Mouse (Mus musculus): ENCODE measurements at regions not wholly inside any gene's neighbourhood (a gene's known extent, or its start where the extent isn't known, plus 50 kb on each side); places are given as distances from the start of the nearest gene placed in this dataset.

GRCm38 (mm10) chr13:82187196-82187595 lies 404.3 kb downstream of the Cetn3 start:
- no peak for DNase-seq

GRCm38 (mm10) chr13:82200739-82201138 lies 417.9 kb downstream of the Cetn3 start:
- no peak for DNase-seq

- DNase-seq: no peak
These were observed 442.6 kb downstream of the Cetn3 start for GRCm38 (mm10) chr13:82225430-82225829.

- no peak for DNase-seq
These were observed 451.0 kb downstream of the Cetn3 start for GRCm38 (mm10) chr13:82233901-82234300.

GRCm38 (mm10) chr13:82246231-82246630 lies 463.4 kb downstream of the Cetn3 start:
- no peak for DNase-seq

- peak in 1 of 2 experiments; percentile 2 for DNase-seq
These were observed 467.5 kb downstream of the Cetn3 start for GRCm38 (mm10) chr13:82250361-82250760.

GRCm38 (mm10) chr13:82258491-82258935 lies 475.6 kb downstream of the Cetn3 start:
- no peak for DNase-seq

- DNase-seq: no peak
These were observed 481.4 kb downstream of the Cetn3 start for GRCm38 (mm10) chr13:82264236-82264635.

GRCm38 (mm10) chr13:82265170-82265569 lies 482.3 kb downstream of the Cetn3 start:
- no peak for DNase-seq

GRCm38 (mm10) chr13:82265736-82266135 lies 482.9 kb downstream of the Cetn3 start:
- no peak for DNase-seq

- no peak for DNase-seq
These were observed 491.9 kb downstream of the Cetn3 start for GRCm38 (mm10) chr13:82274733-82275132.

GRCm38 (mm10) chr13:82276001-82276400 lies 493.1 kb downstream of the Cetn3 start:
- DNase-seq: no peak

- no peak for DNase-seq
These were observed 497.9 kb downstream of the Cetn3 start for GRCm38 (mm10) chr13:82280744-82281143.

- DNase-seq: no peak
These were observed 513.0 kb downstream of the Cetn3 start for GRCm38 (mm10) chr13:82295834-82296233.

GRCm38 (mm10) chr13:82304227-82304626 lies 521.4 kb downstream of the Cetn3 start:
- DNase-seq: no peak

GRCm38 (mm10) chr13:82305076-82305475 lies 522.2 kb downstream of the Cetn3 start:
- no peak for DNase-seq

- DNase-seq: no peak
These were observed 525.5 kb downstream of the Cetn3 start for GRCm38 (mm10) chr13:82308336-82308735.

GRCm38 (mm10) chr13:82316573-82317202 lies 533.8 kb downstream of the Cetn3 start:
- no peak for DNase-seq

GRCm38 (mm10) chr13:82317203-82317580 lies 534.3 kb downstream of the Cetn3 start:
- peak; percentile 31 to 65 for DNase-seq

GRCm38 (mm10) chr13:82318395-82318794 lies 535.5 kb downstream of the Cetn3 start:
- no peak for DNase-seq

- DNase-seq: no peak
These were observed 571.5 kb downstream of the Cetn3 start for GRCm38 (mm10) chr13:82354355-82354754.

- no peak for DNase-seq
These were observed 572.4 kb downstream of the Cetn3 start for GRCm38 (mm10) chr13:82355296-82355695.

- DNase-seq: no peak
These were observed 576.6 kb downstream of the Cetn3 start for GRCm38 (mm10) chr13:82359442-82359841.

- no peak for DNase-seq
These were observed 577.8 kb downstream of the Cetn3 start for GRCm38 (mm10) chr13:82360711-82361110.

GRCm38 (mm10) chr13:82361379-82361778 lies 578.5 kb downstream of the Cetn3 start:
- DNase-seq: no peak
